Mouse (Mus musculus): ENCODE results near the gene Ccl9. TPM values are rescaled to one million over a fixed set of nuclear protein-coding genes. Genes with fewer than 3 reads are reported as not detected.
"Not testable (repeated sequence)": the region's sequence is repeated elsewhere in the genome, so short reads cannot be mapped to it uniquely, and the experiment has no call there.

Ccl9 gene
- polyA plus RNA-seq, 1 experiment from 2014 or later = 6.0 TPM

GRCm38 (mm10) chr11:83557074-83557473 lies 21.4 kb downstream of the Ccl9 start:
- ATAC-seq (replicated peaks; ENCODE audit: low FRiP score, low TSS enrichment, low read depth) (no peak), DNase-seq (ENCODE audit: low spot score) (no peak)
- 72% methylated on average over 10 of the region's 10 CpGs for WGBS
- Histone ChIP-seq H3K36me3 (ENCODE audit: control insufficient read depth, insufficient read depth, low read length) (no peaks in the 10 kb centered on the region), H3K4me1 (replicated peaks; ENCODE audit: control insufficient read depth, insufficient read depth, low read length) (peaks cover 8% of the 10 kb centered on the region; the same call in 1 of the 2 replicates), H3K9ac (ENCODE audit: low read length) (no peak overlapping the region), H3K27ac (ENCODE audit: low read depth) (no peak overlapping the region), H3K4me2 (ENCODE audit: low read length) (no peak overlapping the region), H3K27me3 (replicated peaks; ENCODE audit: control insufficient read depth, insufficient read depth, low read length) (no peaks in the 10 kb centered on the region), H3K9me3 (ENCODE audit: control insufficient read depth, low read length) (no peaks in the 10 kb centered on the region), H3K4me3 (ENCODE audit: low read depth, low read length) (no peak overlapping the region)

- no peak overlapping the region for H3K9ac ChIP-seq (ENCODE audit: low read length)
- H3K27me3 ChIP-seq (replicated peaks; ENCODE audit: control insufficient read depth, insufficient read depth, low read length) = no peaks in the 10 kb centered on the region
- H3K4me1 ChIP-seq (replicated peaks; ENCODE audit: control insufficient read depth, insufficient read depth, low read length) = peaks cover 8% of the 10 kb centered on the region; the same call in 1 of the 2 replicates
- ATAC-seq (replicated peaks; ENCODE audit: low FRiP score, low TSS enrichment, low read depth) (0 out of 2 replicates have a peak, but pooled peaks have one; percentile 32), DNase-seq (ENCODE audit: low spot score) (peak; percentile 81)
- H3K4me2 ChIP-seq (ENCODE audit: low read length) = no peak overlapping the region; the same call in 1 of the 2 replicates
- H3K36me3 ChIP-seq (ENCODE audit: control insufficient read depth, insufficient read depth, low read length) = no peaks in the 10 kb centered on the region
- H3K27ac ChIP-seq (ENCODE audit: low read depth) = no peak overlapping the region
- WGBS = 28% methylated on average over 8 of the region's 8 CpGs
- H3K9me3 ChIP-seq (ENCODE audit: control insufficient read depth, low read length) = no peaks in the 10 kb centered on the region
- no peak overlapping the region for H3K4me3 ChIP-seq (ENCODE audit: low read depth, low read length)
Measured at GRCm38 (mm10) chr11:83556085-83556781, 22.2 kb downstream of the Ccl9 start.

- Histone ChIP-seq H3K36me3 (ENCODE audit: control insufficient read depth, insufficient read depth, low read length) (no peaks in the 10 kb centered on the region), H3K4me1 (replicated peaks; ENCODE audit: control insufficient read depth, insufficient read depth, low read length) (peaks cover 6% of the 10 kb centered on the region; the same call in 1 of the 2 replicates), H3K9ac (ENCODE audit: low read length) (no peak overlapping the region), H3K27ac (ENCODE audit: low read depth) (no peak overlapping the region), H3K4me3 (ENCODE audit: low read depth, low read length) (no peak overlapping the region), H3K4me2 (ENCODE audit: low read length) (no peak overlapping the region), H3K9me3 (ENCODE audit: control insufficient read depth, low read length) (no peaks in the 10 kb centered on the region), H3K27me3 (replicated peaks; ENCODE audit: control insufficient read depth, insufficient read depth, low read length) (no peaks in the 10 kb centered on the region)
- ATAC-seq (replicated peaks; ENCODE audit: low FRiP score, low TSS enrichment, low read depth) (no peak), DNase-seq (ENCODE audit: low spot score) (no peak)
- 83% methylated on average over 5 of the region's 5 CpGs for WGBS
Measured at GRCm38 (mm10) chr11:83551668-83552067, 26.8 kb downstream of the Ccl9 start.

GRCm38 (mm10) chr11:83551037-83551436 lies 27.4 kb downstream of the Ccl9 start:
- H3K9me3 ChIP-seq (ENCODE audit: control insufficient read depth, low read length); DNase-seq (ENCODE audit: low spot score); H3K4me1 ChIP-seq (replicated peaks; ENCODE audit: control insufficient read depth, insufficient read depth, low read length); H3K27ac ChIP-seq (ENCODE audit: low read depth); H3K27me3 ChIP-seq (replicated peaks; ENCODE audit: control insufficient read depth, insufficient read depth, low read length); ATAC-seq (replicated peaks; ENCODE audit: low FRiP score, low TSS enrichment, low read depth); H3K4me3 ChIP-seq (ENCODE audit: low read depth, low read length); H3K36me3 ChIP-seq (ENCODE audit: control insufficient read depth, insufficient read depth, low read length); H3K4me2 ChIP-seq (ENCODE audit: low read length); H3K9ac ChIP-seq (ENCODE audit: low read length): not testable (repeated sequence)
- WGBS = 89% methylated on average over 7 of the region's 7 CpGs

GRCm38 (mm10) chr11:83550186-83550632 lies 28.2 kb downstream of the Ccl9 start:
- Histone ChIP-seq H3K9me3 (ENCODE audit: control insufficient read depth, low read length) (no peaks in the 10 kb centered on the region), H3K4me3 (ENCODE audit: low read depth, low read length) (no peak overlapping the region), H3K4me2 (ENCODE audit: low read length) (no peak overlapping the region), H3K27ac (ENCODE audit: low read depth) (no peak overlapping the region), H3K9ac (ENCODE audit: low read length) (no peak overlapping the region), H3K36me3 (ENCODE audit: control insufficient read depth, insufficient read depth, low read length) (no peaks in the 10 kb centered on the region), H3K27me3 (replicated peaks; ENCODE audit: control insufficient read depth, insufficient read depth, low read length) (no peaks in the 10 kb centered on the region), H3K4me1 (replicated peaks; ENCODE audit: control insufficient read depth, insufficient read depth, low read length) (no peaks in the 10 kb centered on the region)
- ATAC-seq (replicated peaks; ENCODE audit: low FRiP score, low TSS enrichment, low read depth) (no peak), DNase-seq (ENCODE audit: low spot score) (no peak)
- WGBS = 91% methylated on average over 5 of the region's 5 CpGs

- WGBS = 55% methylated on average over 3 of the region's 3 CpGs
- no peaks in the 10 kb centered on the region for H3K27me3 ChIP-seq (replicated peaks; ENCODE audit: control insufficient read depth, insufficient read depth, low read length)
- H3K27ac ChIP-seq (ENCODE audit: low read depth) = no peak overlapping the region
- no peaks in the 10 kb centered on the region for H3K4me1 ChIP-seq (replicated peaks; ENCODE audit: control insufficient read depth, insufficient read depth, low read length)
- H3K4me2 ChIP-seq (ENCODE audit: low read length) = no peak overlapping the region
- 0 out of 2 replicates have a peak, but pooled peaks have one; percentile 40 for ATAC-seq (replicated peaks; ENCODE audit: low FRiP score, low TSS enrichment, low read depth)
- no peaks in the 10 kb centered on the region for H3K9me3 ChIP-seq (ENCODE audit: control insufficient read depth, low read length)
- no peak for DNase-seq (ENCODE audit: low spot score)
- no peaks in the 10 kb centered on the region for H3K36me3 ChIP-seq (ENCODE audit: control insufficient read depth, insufficient read depth, low read length)
- H3K4me3 ChIP-seq (ENCODE audit: low read depth, low read length) = no peak overlapping the region
- no peak overlapping the region for H3K9ac ChIP-seq (ENCODE audit: low read length)
Measured at GRCm38 (mm10) chr11:83544214-83544613, 34.2 kb downstream of the Ccl9 start.

GRCm38 (mm10) chr11:83541415-83541814 lies 37.0 kb downstream of the Ccl9 start:
- 86% methylated on average over 3 of the region's 3 CpGs for WGBS
- ATAC-seq (replicated peaks; ENCODE audit: low FRiP score, low TSS enrichment, low read depth) = no peak
- Histone ChIP-seq H3K4me3 (ENCODE audit: low read depth, low read length) (no peak overlapping the region), H3K9ac (ENCODE audit: low read length) (no peak overlapping the region), H3K27me3 (replicated peaks; ENCODE audit: control insufficient read depth, insufficient read depth, low read length) (no peaks in the 10 kb centered on the region), H3K36me3 (ENCODE audit: control insufficient read depth, insufficient read depth, low read length) (no peaks in the 10 kb centered on the region), H3K4me2 (ENCODE audit: low read length) (no peak overlapping the region), H3K4me1 (replicated peaks; ENCODE audit: control insufficient read depth, insufficient read depth, low read length) (no peaks in the 10 kb centered on the region), H3K27ac (ENCODE audit: low read depth) (no peak overlapping the region), H3K9me3 (ENCODE audit: control insufficient read depth, low read length) (no peaks in the 10 kb centered on the region)
- no peak for DNase-seq (ENCODE audit: low spot score)

- Histone ChIP-seq H3K27ac (ENCODE audit: low read depth) (no peak overlapping the region), H3K9ac (ENCODE audit: low read length) (no peak overlapping the region), H3K4me2 (ENCODE audit: low read length) (no peak overlapping the region), H3K9me3 (ENCODE audit: control insufficient read depth, low read length) (no peaks in the 10 kb centered on the region), H3K4me1 (replicated peaks; ENCODE audit: control insufficient read depth, insufficient read depth, low read length) (no peaks in the 10 kb centered on the region), H3K27me3 (replicated peaks; ENCODE audit: control insufficient read depth, insufficient read depth, low read length) (no peaks in the 10 kb centered on the region), H3K36me3 (ENCODE audit: control insufficient read depth, insufficient read depth, low read length) (no peaks in the 10 kb centered on the region), H3K4me3 (ENCODE audit: low read depth, low read length) (no peak overlapping the region)
- DNase-seq (ENCODE audit: low spot score) = no peak
- no peak for ATAC-seq (replicated peaks; ENCODE audit: low FRiP score, low TSS enrichment, low read depth)
- 90% methylated on average over 2 of the region's 2 CpGs for WGBS
Measured at GRCm38 (mm10) chr11:83540931-83541330, 37.5 kb downstream of the Ccl9 start.
